Mouse (Mus musculus) forebrain, embryonic 11.5 days (tissue): ENCODE data around the gene Fam49a. TPM values are rescaled to one million over a fixed set of nuclear protein-coding genes. Genes with fewer than 3 reads are reported as not detected.
"Not testable (repeated sequence)": the region's sequence is repeated elsewhere in the genome, so short reads cannot be mapped to it uniquely, and the experiment has no call there.

ENCODE experiments used
- ATAC-seq: fragments of 200-750 bp; cut with Nextera tagmentation; replicated peaks from 2 replicates; pipeline ENCODE4 v1.8.0; 2017; ENCODE audit warnings: moderate TSS enrichment; ENCODE audit not compliant: low FRiP score
- DNase-seq: peaks from one replicate; pipeline ENCODE4 v3.0.0-alpha.2; 2017; ENCODE audit warnings: low spot score
- H3K27ac ChIP-seq: fragments of 300-500 bp; sonication (generic); 2 replicates; pipeline ENCODE4 v1.5.1; 2014; ENCODE audit warnings: low read depth, low read length
- H3K27me3 ChIP-seq: fragments of 300-500 bp; sonication (generic); 2 replicates; pipeline ENCODE4 v1.6.1; 2014; ENCODE audit warnings: mild to moderate bottlenecking, low read length, mixed read lengths; ENCODE audit not compliant: control insufficient read depth, insufficient read depth
- H3K36me3 ChIP-seq: fragments of 300-500 bp; sonication (generic); 2 replicates; pipeline ENCODE4 v1.6.1; 2014; ENCODE audit warnings: mild to moderate bottlenecking, low read length, moderate library complexity, mixed read lengths; ENCODE audit not compliant: control insufficient read depth, insufficient read depth
- H3K4me1 ChIP-seq: fragments of 300-500 bp; sonication (generic); replicated peaks from 2 replicates; pipeline ENCODE4 v1.6.1; 2014; ENCODE audit warnings: low read length, mixed read lengths; ENCODE audit not compliant: control insufficient read depth, insufficient read depth
- H3K4me2 ChIP-seq: fragments of 300-500 bp; sonication (generic); 2 replicates; pipeline ENCODE4 v1.6.1; 2014; ENCODE audit warnings: low read depth, mild to moderate bottlenecking, low read length, moderate library complexity, mixed read lengths; ENCODE audit not compliant: severe bottlenecking
- H3K4me3 ChIP-seq: fragments of 300-500 bp; sonication (generic); 2 replicates; pipeline ENCODE4 v1.5.1; 2014; ENCODE audit warnings: low read depth, low read length
- H3K9ac ChIP-seq: fragments of 300-500 bp; sonication (generic); 2 replicates; pipeline ENCODE4 v1.6.1; 2014; ENCODE audit warnings: low read length
- H3K9me3 ChIP-seq: fragments of 300-500 bp; sonication (generic); 2 replicates; pipeline ENCODE4 v1.6.1; 2016; ENCODE audit warnings: low read length, mixed read lengths; ENCODE audit not compliant: control insufficient read depth
- WGBS: fragments of 180-500 bp; shearing (Covaris S2); extraction: QIAGEN DNeasy Blood & Tissue Kit; methylation state at CpG from one replicate; pipeline ENCODE4 v1.1.7; 2014; 5-methylcytosine and 5-hydroxymethylcytosine counted together
- polyA plus RNA-seq: library from polyadenylated mRNA; unstranded; fragments of >200 nt; fragmentation: Nextera tagmentation; extraction: Ambion mirVana; gene quantifications from 2 replicates; pipeline ENCODE4 v1.2.1, GENCODE M21; 2014

Fam49a gene
- polyA plus RNA-seq, 1 experiment from 2014 or later, result 10.7 TPM

DNA sequence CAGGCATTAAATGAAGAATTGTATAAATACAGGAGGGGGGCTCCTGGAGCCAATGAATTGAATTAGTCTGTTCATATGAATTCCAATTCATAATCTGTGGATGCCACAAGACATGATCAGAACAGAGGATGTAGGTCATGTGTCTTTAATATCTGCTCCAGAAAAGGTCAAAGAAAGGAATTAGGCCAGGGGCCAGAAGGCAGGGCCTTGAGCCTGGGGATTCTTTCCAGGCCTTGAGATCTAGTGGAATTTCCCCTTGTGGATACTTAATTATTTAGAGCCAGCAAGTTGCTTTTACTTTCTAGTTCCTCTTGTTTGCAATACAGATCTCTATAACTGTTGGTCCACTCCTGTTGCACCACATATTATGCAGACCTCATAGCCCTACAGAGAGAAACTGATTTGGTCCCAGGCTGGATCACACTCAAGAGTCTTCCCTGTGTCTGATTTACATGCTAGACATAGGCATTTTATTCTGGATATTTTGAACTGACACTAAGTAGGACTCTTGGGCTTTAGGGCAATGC, 31.8 kb upstream of the Fam49a start:
- Histone ChIP-seq H3K4me3 (no peak overlapping the region), H3K4me2 (no peak overlapping the region), H3K27ac (no peak overlapping the region), H3K36me3 (no peaks in the 10 kb centered on the region), H3K4me1 (no peaks in the 10 kb centered on the region), H3K27me3 (no peaks in the 10 kb centered on the region), H3K9ac (no peak overlapping the region), H3K9me3 (no peaks in the 10 kb centered on the region)
- DNase-seq (no peak), ATAC-seq (no peak)

DNA sequence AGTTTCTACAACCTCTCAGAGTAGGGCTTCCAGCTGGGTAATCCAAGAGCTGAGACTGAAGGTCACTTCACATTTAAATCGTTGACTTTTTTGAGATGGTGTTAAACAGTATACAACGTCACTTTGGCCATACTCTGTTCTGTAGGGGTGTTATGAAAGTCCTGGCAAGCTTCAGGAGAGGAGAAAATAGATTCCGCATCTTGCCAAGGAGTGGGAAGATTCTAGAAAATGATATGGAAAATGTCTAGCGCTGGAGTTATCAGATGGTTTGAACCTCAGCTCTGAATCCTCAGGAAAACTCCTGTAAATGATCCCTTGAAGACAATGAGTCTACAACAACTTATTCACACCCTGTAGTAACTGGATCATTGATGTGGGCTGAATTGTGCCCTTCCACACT, 29.8 kb upstream of the Fam49a start:
- H3K36me3 ChIP-seq, result no peaks in the 10 kb centered on the region
- no peaks in the 10 kb centered on the region for H3K27me3 ChIP-seq

DNA sequence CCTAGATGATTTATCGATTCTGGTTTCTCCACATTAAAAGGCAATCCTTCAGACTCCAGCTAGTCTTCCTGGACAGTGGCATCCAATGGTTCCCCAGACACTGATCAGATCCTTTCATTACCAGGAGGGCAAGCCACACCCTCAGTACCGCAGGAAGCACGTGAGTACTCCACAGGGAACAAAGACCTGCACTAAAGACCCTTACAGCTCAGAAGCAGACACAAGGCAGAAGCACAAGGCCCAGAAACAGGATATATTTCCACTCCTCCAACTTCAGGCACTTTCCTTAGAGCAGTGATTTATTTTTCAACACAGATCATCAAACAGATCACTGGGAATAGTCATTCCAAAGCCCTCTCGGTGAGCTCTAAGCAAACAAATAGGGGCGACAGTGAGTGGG, 25.0 kb upstream of the Fam49a start:
- Histone ChIP-seq H3K4me1 (no peaks in the 10 kb centered on the region), H3K9me3 (no peaks in the 10 kb centered on the region), H3K9ac (no peak overlapping the region), H3K27me3 (no peaks in the 10 kb centered on the region), H3K4me2 (no peak overlapping the region), H3K36me3 (no peaks in the 10 kb centered on the region), H3K4me3 (no peak overlapping the region), H3K27ac (no peak overlapping the region)
- 57% methylated on average over 5 of the region's 5 CpGs for WGBS
- ATAC-seq (no peak), DNase-seq (no peak)

More for the DNA sequence above, 29.8 kb upstream of the Fam49a start:
- H3K27ac ChIP-seq, result no peak overlapping the region
- ATAC-seq (no peak), DNase-seq (no peak)
- no peak overlapping the region for H3K4me2 ChIP-seq
- H3K4me3 ChIP-seq, result no peak overlapping the region
- H3K9me3 ChIP-seq, result no peaks in the 10 kb centered on the region
- H3K4me1 ChIP-seq, result no peaks in the 10 kb centered on the region
- WGBS, result 87% methylated on average over 4 of the region's 4 CpGs
- H3K9ac ChIP-seq, result no peak overlapping the region

DNA sequence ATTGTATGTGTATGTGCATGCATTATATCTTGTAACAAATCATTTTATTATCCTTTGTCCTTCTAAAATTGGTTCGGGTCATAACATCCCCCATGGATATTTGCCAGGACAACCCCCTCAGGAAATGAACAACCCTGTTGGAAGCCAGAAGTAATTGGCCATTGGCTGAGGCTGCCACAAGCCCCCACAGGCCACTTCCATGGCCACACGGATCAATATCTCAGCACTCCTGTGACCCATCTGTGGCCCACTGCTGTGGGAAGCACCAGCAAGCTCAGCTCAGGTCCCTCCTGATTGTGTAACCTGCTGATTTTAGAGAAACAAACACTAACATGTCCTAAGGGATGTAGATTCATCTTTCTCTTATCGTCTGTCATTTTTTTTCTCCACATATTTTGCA, 22.4 kb upstream of the Fam49a start:
- ATAC-seq (no peak), DNase-seq (no peak)
- H3K27me3 ChIP-seq, result no peaks in the 10 kb centered on the region
- H3K4me2 ChIP-seq, result no peak overlapping the region
- H3K4me1 ChIP-seq, result no peaks in the 10 kb centered on the region
- H3K4me3 ChIP-seq, result no peak overlapping the region
- H3K36me3 ChIP-seq, result no peaks in the 10 kb centered on the region
- WGBS, result 70% methylated on average over 3 of the region's 3 CpGs
- H3K27ac ChIP-seq, result no peak overlapping the region
- no peaks in the 10 kb centered on the region for H3K9me3 ChIP-seq
- no peak overlapping the region for H3K9ac ChIP-seq

DNA sequence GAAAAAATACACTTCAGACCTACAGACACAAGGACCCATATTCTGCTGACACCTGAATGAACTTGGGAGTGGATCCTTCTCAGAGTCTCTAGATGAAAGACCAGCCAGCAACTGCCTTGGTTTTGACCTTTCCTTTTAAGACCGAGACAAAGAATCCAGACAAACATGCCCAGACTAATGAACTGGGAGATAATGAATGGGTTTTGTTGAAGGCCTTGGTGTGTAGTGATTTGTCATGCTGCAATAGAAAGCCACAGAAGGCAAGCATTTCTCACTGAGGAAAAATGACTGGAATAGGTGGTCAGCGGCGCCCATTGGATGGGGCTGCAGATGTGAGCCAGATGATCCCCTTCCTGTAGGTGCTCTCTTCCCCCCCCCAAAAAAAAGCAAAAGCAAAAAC, 18.8 kb upstream of the Fam49a start:
- Histone ChIP-seq H3K4me3 (no peak overlapping the region), H3K36me3 (no peaks in the 10 kb centered on the region), H3K4me1 (no peaks in the 10 kb centered on the region), H3K9ac (no peak overlapping the region), H3K27me3 (no peaks in the 10 kb centered on the region), H3K27ac (no peak overlapping the region), H3K4me2 (no peak overlapping the region), H3K9me3 (no peaks in the 10 kb centered on the region)
- ATAC-seq, result no peak
- WGBS, result 71% methylated on average over 3 of the region's 3 CpGs
- no peak for DNase-seq

DNA sequence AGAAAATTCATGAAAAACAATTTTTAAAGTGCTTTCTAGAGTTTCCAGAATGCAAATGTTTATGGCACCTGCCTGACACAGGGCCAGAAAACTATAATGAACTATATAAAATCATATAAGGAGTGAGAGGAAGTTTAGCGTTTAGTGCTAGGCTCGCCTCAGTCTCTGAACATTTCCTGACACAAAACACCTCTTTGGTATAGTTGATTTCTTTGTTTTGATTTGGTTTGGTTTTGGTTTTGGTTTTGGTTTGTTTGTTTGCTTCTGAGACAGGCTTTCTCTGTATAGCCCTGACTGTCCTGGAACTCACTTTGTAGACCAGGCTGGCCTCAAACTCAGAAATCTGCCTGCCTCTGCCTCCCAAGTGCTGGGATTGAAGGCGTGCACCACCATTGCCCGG, 14.9 kb upstream of the Fam49a start:
- not testable (repeated sequence) for H3K27me3 ChIP-seq, H3K9ac ChIP-seq
- WGBS, result 95% methylated on average over 4 of the region's 4 CpGs

DNA sequence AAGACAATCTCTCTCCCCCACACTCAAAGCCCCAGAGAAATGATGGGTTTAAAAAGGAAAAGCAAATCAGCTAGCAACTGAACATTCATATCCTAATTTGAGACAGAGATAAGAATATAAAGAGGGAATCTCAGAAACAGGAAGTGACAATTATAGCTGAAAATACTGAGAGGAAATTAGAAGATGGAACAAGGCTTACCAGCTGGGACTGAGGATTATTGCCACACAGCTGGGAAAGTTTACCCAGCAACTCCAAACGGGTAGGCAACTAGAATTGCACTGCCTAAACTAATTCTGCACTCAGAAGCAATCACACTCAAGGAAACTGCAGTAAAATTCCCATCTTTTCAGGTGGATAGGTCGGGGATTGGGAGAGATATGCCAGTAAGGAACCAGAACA, 12.4 kb upstream of the Fam49a start:
- Histone ChIP-seq H3K36me3 (no peaks in the 10 kb centered on the region), H3K9me3 (no peaks in the 10 kb centered on the region), H3K27me3 (no peaks in the 10 kb centered on the region), H3K27ac (no peak overlapping the region), H3K9ac (no peak overlapping the region), H3K4me2 (no peak overlapping the region), H3K4me1 (no peaks in the 10 kb centered on the region), H3K4me3 (no peak overlapping the region)
- WGBS, result 70% methylated on average over 2 of the region's 2 CpGs
- ATAC-seq (no peak), DNase-seq (no peak)

More for the DNA sequence above, 14.9 kb upstream of the Fam49a start:
- H3K9me3 ChIP-seq, DNase-seq, H3K36me3 ChIP-seq, H3K4me1 ChIP-seq, H3K4me2 ChIP-seq, H3K4me3 ChIP-seq, H3K27ac ChIP-seq, ATAC-seq: not testable (repeated sequence)

DNA sequence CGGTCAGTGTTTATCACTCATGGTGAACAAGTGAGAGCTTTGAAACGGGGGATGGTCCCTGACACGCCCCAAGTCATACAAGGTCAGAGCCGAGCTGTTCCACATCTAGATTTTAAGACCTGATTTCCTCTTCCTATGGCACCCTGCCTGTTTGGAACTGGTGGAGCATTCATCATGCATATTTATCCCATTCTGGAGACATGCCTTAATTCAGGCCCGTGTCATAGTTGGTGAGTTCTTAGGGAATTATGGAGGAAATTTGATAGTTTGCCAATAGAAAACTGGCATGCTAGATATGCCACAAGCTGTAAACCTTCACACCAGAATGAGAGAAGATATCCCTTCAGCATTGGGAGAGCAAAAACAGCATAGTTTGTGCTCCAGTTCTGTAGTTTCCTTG, 8.4 kb upstream of the Fam49a start:
- H3K36me3 ChIP-seq, result no peaks in the 10 kb centered on the region
- H3K9ac ChIP-seq, result no peak overlapping the region
- no peak for DNase-seq
- H3K9me3 ChIP-seq, result no peaks in the 10 kb centered on the region
- 72% methylated on average over 5 of the region's 5 CpGs for WGBS
- ATAC-seq, result no peak
- H3K4me1 ChIP-seq, result no peaks in the 10 kb centered on the region
- no peak overlapping the region for H3K4me2 ChIP-seq
- H3K4me3 ChIP-seq, result no peak overlapping the region
- H3K27ac ChIP-seq, result no peak overlapping the region
- H3K27me3 ChIP-seq, result no peaks in the 10 kb centered on the region

DNA sequence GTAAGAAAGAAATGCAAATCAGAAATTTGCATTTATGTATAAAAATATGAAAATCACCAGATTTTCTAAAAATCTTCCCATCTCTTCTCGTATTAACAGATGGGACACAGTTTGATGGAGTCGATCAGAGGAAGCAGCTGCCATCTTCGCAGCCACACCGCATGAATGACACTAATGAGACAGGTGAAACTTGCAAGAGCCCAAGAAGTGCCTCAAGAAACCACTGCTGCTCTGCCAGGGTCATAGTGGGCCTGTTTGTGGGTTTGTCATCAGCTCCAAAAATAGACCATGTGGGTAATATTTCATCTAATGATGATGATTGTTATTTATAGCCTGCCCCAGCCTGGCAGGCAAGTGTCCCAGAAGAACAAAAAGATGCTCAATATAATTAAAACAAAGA, 7.8 kb upstream of the Fam49a start:
- no peak for ATAC-seq
- Histone ChIP-seq H3K4me2 (no peak overlapping the region), H3K4me3 (no peak overlapping the region), H3K36me3 (no peaks in the 10 kb centered on the region), H3K27ac (no peak overlapping the region), H3K9me3 (no peaks in the 10 kb centered on the region), H3K9ac (no peak overlapping the region), H3K27me3 (no peaks in the 10 kb centered on the region), H3K4me1 (no peaks in the 10 kb centered on the region)
- 87% methylated on average over 4 of the region's 4 CpGs for WGBS
- DNase-seq, result no peak
